Mouse (Mus musculus) lung, postnatal 0 days (tissue): ENCODE data around the gene Tlr2.

Experiments
- CTCF ChIP-seq: IDR thresholded peaks from 2 replicates; pipeline ENCODE4 v1.5.1; 2016; ENCODE audit warnings: antibody characterized with exemption, mild to moderate bottlenecking
- EP300 ChIP-seq: IDR thresholded peaks from 2 replicates; pipeline ENCODE4 v1.6.1; 2016; ENCODE audit warnings: antibody characterized with exemption, mild to moderate bottlenecking, control low read depth

DNA sequence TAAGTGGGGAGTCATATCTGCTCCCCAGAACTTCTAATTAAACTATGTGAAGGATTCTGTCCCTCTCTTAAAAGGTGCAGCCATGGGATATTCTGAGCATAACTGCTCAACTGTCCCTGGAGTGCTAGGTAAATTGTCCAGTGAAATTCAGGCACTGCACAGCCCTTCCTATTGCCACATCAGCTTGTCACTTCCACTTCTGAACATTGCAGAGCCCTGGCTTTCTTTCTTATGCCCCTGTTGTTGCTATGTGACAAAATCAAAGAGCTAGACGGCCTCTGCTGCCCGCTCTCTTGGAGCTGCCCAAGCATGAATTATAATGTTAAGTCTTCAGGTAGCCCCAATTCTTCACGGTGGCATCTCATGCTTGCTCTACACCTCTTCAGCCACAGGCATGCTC is 17.5 kb upstream of the Tlr2 start:
- TF ChIP-seq CTCF (no peak), EP300 (no peak)
